Mouse (Mus musculus) limb, embryonic 11.5 days (tissue): Measurements from ENCODE around the gene Sftpd. TPM values are rescaled to one million over a fixed set of nuclear protein-coding genes. Genes with fewer than 3 reads are reported as not detected.

Experiments used
- ATAC-seq: fragments of 200-750 bp; cut with Nextera tagmentation; 2 replicates; pipeline ENCODE4 v1.8.0; 2017; ENCODE audit warnings: low read depth; ENCODE audit not compliant: insufficient number of reproducible peaks, low FRiP score, low TSS enrichment
- DNase-seq: peaks from one replicate; pipeline ENCODE4 v3.0.0-alpha.2; 2015; ENCODE audit warnings: low spot score
- H3K27ac ChIP-seq: fragments of 300-500 bp; sonication (generic); replicated peaks from 2 replicates; pipeline ENCODE4 v1.5.1; 2014; ENCODE audit warnings: low read depth, mild to moderate bottlenecking, low read length
- H3K27me3 ChIP-seq: fragments of 300-500 bp; sonication (generic); 2 replicates; pipeline ENCODE4 v1.6.1; 2014; ENCODE audit warnings: mild to moderate bottlenecking, low read length, mixed read lengths; ENCODE audit not compliant: control insufficient read depth, insufficient read depth
- H3K36me3 ChIP-seq: fragments of 300-500 bp; sonication (generic); 2 replicates; pipeline ENCODE4 v1.6.1; 2014; ENCODE audit warnings: mild to moderate bottlenecking, low read length, moderate library complexity, mixed read lengths; ENCODE audit not compliant: control insufficient read depth, insufficient read depth
- H3K4me1 ChIP-seq: fragments of 300-500 bp; sonication (generic); 2 replicates; pipeline ENCODE4 v1.6.1; 2014; ENCODE audit warnings: low read length, mixed read lengths; ENCODE audit not compliant: control insufficient read depth, insufficient read depth
- H3K4me2 ChIP-seq: fragments of 300-500 bp; sonication (generic); 2 replicates; pipeline ENCODE4 v1.6.1; 2014; ENCODE audit warnings: low read depth, mild to moderate bottlenecking, moderate library complexity; ENCODE audit not compliant: severe bottlenecking
- H3K4me3 ChIP-seq: fragments of 300-500 bp; sonication (generic); 2 replicates; pipeline ENCODE4 v1.5.1; 2014; ENCODE audit warnings: low read depth, low read length
- H3K9ac ChIP-seq: fragments of 300-500 bp; sonication (generic); 2 replicates; pipeline ENCODE4 v1.6.1; 2014; ENCODE audit warnings: mild to moderate bottlenecking, low read length
- H3K9me3 ChIP-seq: fragments of 300-500 bp; sonication (generic); 2 replicates; pipeline ENCODE4 v1.6.1; 2016; ENCODE audit warnings: low read length; ENCODE audit not compliant: control insufficient read depth
- WGBS: fragments of 180-500 bp; shearing (Covaris S2); extraction: QIAGEN DNeasy Blood & Tissue Kit; methylation state at CpG from one replicate; pipeline ENCODE4 v1.1.7; 2014; 5-methylcytosine and 5-hydroxymethylcytosine counted together
- polyA plus RNA-seq: library from polyadenylated mRNA; unstranded; fragments of >200 nt; fragmentation: Nextera tagmentation; extraction: Ambion mirVana; gene quantifications from 2 replicates; pipeline ENCODE4 v1.2.1, GENCODE M21; 2014

The Sftpd gene
- not detected in 2 replicates for polyA plus RNA-seq

DNA sequence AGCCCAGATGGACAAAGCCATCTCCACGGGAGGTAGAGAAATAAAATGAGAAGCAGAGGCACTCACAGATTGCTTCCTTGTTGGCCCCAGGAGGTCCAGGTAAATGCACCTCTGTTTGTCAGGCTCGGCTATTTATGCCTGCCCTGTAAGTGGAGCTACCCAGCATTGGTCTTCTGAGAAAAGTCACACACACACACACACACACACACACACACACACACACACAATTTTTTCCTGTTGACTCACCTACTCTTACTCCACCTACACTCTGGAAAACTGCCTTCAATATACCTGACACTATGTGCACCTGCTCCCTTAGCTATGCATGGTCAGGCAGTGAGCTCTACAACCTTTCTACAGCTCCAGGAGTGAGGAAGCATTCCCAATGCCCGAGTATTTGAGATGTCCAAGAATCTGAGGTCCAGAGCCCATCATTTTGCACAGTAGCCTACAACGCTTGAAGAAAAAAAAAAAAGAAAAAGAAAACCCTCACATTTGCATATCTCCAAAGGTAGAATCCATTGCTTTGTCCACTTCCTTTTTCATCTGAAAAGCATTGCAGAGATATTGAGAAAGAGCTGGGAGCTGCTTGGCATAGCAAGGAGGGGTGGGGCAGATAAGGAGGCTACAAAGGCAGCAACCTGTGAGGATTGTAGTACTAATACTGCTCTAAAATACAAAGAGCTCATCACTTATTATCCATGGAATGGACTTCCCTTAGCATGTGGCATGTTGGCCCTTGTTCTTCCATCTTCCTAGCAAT, at the start of gene Sftpd:
TSS of gene Sftpd (minus strand) at position 91 of the 763 bp plus-strand sequence.
- 75% methylated on average over 4 of the region's 4 CpGs for WGBS
- H3K27me3 ChIP-seq: no peaks in the 10 kb centered on the region
- DNase-seq: no peak

DNA sequence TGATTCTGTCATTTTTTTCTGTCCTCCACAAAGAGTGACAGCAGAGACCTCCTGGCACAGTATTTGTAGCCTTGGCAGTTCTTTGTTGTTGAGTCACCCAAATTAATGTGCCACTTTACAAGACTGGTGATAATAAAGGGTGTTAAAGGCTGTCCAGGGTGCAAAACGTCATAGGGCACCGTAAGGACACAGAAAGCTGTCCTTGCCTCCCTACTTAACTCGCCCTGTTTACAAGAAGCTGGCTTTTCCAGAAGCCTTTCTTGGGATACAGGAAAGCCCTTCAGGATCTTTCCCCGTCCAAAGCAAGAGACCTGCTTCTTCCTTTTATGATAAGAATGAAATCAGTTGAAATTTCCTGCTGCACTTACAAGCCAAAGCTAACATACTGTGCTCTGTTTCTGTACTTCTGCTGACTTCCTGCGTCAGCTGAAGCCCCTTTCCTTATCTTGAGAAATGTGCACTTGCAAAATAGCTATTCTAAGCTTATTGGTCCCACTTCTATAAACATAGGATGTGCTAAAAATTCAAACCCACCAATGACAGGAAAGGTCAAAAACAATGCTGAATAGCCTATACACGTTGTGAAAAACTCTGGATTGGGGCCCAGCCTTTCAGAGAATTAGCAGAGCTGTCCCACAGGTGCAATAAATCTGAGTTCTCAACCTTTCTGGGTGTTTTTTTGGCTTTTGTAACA, 13.2 kb upstream of the Sftpd start:
- H3K4me1 ChIP-seq: no peaks in the 10 kb centered on the region
- H3K4me3 ChIP-seq: no peak overlapping the region
- no peak overlapping the region for H3K27ac ChIP-seq
- H3K4me2 ChIP-seq: no peak overlapping the region
- ATAC-seq (no peak), DNase-seq (no peak)
- H3K9me3 ChIP-seq: no peaks in the 10 kb centered on the region
- H3K36me3 ChIP-seq: no peaks in the 10 kb centered on the region
- 62% methylated on average over 6 of the region's 6 CpGs for WGBS
- H3K27me3 ChIP-seq: no peaks in the 10 kb centered on the region
- H3K9ac ChIP-seq: no peak overlapping the region

More for the DNA sequence above, at the start of gene Sftpd:
- ATAC-seq: no peak
- H3K36me3 ChIP-seq: no peaks in the 10 kb centered on the region
- no peak within 1 kb of the TSS for H3K4me3 ChIP-seq
- H3K9me3 ChIP-seq: no peaks in the 10 kb centered on the region
- no peaks in the 10 kb centered on the region for H3K4me1 ChIP-seq
- H3K4me2 ChIP-seq: no peak within 1 kb of the TSS
- H3K9ac ChIP-seq: no peak within 1 kb of the TSS
- no peak within 1 kb of the TSS for H3K27ac ChIP-seq

DNA sequence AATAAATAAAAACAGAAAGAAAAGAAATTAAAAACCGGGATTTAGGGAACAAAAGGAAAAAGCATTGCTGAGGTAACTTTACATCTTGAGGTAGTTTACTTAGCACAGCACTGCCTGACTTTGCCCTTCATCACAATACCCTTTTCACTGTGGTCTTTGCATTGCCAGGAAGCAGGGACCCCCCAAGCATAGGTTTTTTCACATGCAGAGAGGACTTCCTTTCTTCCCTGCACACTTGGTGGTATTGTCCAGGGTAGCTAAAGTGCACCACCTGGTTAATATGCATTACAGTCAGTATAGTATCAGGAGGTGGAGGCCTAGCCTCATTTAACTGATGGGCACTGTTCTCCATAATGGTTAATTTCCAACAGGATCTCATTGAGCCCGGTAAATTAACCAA, 4.5 kb upstream of the Sftpd start:
- Histone ChIP-seq H3K36me3 (no peaks in the 10 kb centered on the region), H3K9ac (no peak overlapping the region), H3K27ac (no peak overlapping the region), H3K4me3 (no peak overlapping the region), H3K4me1 (no peaks in the 10 kb centered on the region), H3K4me2 (no peak overlapping the region), H3K27me3 (no peaks in the 10 kb centered on the region), H3K9me3 (peaks cover 5% of the 10 kb centered on the region; the same call in 1 of the 2 replicates)
- DNase-seq: no peak
- no peak for ATAC-seq
- WGBS: 79% methylated on average over 2 of the region's 2 CpGs

DNA sequence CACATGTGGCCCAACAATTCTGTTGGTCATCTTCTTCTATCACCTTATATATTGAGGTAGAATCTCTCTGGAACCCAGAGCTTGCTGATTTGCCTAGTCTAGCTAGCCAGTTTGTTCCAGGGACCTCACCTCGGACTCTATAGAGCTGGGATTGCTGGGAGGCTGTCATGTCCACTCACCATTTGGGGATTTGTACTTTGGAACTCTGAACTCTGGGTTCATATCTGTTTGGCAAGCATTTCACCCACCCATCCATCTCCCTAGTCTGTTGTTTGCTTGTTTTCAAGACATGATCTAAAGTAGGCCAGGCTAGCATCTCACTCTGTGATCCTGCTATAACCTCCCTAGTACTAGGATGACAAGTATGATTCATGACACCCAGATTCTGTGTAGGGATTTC, 10.1 kb downstream of the Sftpd start:
- Histone ChIP-seq H3K36me3 (no peaks in the 10 kb centered on the region), H3K27me3 (no peaks in the 10 kb centered on the region), H3K27ac (no peak overlapping the region), H3K4me2 (no peak overlapping the region), H3K4me1 (no peaks in the 10 kb centered on the region), H3K4me3 (no peak overlapping the region), H3K9ac (no peak overlapping the region), H3K9me3 (no peaks in the 10 kb centered on the region)
- DNase-seq: no peak
- 74% methylated on average over 1 of the region's 1 CpGs for WGBS
- no peak for ATAC-seq

DNA sequence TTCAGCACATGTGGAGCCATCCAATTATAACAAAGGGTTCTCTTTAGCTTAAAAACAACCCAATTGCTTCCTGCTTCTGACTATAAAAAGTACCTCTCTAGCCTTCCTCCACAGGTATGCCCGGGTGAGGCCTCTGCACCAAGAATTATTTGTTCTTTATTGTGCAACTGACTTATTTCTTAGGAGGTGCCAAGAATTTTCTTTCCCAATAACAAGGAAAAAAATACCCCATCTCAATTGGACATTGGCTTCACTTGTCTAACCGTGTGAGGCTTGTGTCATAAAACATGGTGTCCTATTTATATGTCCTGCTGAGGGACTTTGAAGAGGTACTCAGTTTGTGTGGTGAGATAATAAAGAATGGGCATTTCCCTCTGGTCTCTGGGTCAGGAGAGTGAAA, 14.4 kb downstream of the Sftpd start:
- ATAC-seq: no peak
- Histone ChIP-seq H3K27ac (no peak overlapping the region), H3K4me3 (no peak overlapping the region), H3K27me3 (no peaks in the 10 kb centered on the region), H3K36me3 (no peaks in the 10 kb centered on the region), H3K4me1 (no peaks in the 10 kb centered on the region), H3K9me3 (no peaks in the 10 kb centered on the region), H3K4me2 (no peak overlapping the region), H3K9ac (no peak overlapping the region)
- WGBS: 82% methylated on average over 2 of the region's 2 CpGs
- no peak for DNase-seq

DNA sequence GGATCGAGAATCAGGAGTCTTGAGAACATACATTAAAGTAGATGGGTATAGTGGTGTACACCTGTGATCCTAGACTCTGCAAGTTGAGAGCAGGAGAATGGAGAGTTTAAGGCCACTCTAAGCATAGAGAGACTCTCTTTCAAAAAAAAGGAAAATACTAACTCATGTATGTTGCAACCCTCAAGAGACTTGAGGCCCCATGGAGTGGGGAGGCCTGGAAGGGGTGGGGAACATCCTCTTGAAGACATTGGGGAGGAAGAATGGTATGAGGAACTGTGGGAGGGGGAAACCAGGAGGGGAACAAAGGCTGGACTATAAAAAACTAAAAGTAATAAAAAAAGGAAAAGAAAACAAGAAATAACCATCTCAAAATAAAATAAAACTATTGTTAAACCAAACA, 16.4 kb downstream of the Sftpd start:
- Histone ChIP-seq H3K4me1 (no peaks in the 10 kb centered on the region), H3K4me3 (no peak overlapping the region), H3K27me3 (no peaks in the 10 kb centered on the region), H3K9ac (no peak overlapping the region), H3K4me2 (no peak overlapping the region), H3K27ac (no peak overlapping the region), H3K36me3 (no peaks in the 10 kb centered on the region), H3K9me3 (no peaks in the 10 kb centered on the region)
- WGBS: 91% methylated on average over 1 of the region's 1 CpGs
- no peak for DNase-seq
- no peak for ATAC-seq

DNA sequence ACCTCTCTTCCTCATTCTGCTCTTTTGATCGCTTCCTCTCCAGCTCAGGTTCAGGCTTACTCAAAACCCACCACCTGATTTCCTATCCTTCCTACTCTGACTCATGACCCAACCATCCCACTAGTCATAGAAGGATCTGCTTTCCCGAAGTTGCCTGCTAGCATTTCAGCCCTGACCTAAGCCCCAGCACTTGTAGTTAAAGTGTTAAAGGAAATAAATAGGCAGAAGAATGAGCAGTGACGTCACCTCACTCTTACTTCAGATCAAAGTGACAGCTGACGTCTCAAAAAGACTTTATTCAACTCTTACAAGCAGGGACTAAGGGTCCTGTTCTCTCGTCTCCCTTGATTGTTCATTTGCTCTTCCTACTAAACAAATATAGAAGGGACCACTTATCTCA, 17.7 kb downstream of the Sftpd start:
- Histone ChIP-seq H3K9me3 (no peaks in the 10 kb centered on the region), H3K9ac (no peak overlapping the region), H3K27ac (no peak overlapping the region), H3K4me1 (no peaks in the 10 kb centered on the region), H3K4me2 (no peak overlapping the region), H3K4me3 (no peak overlapping the region), H3K36me3 (no peaks in the 10 kb centered on the region), H3K27me3 (no peaks in the 10 kb centered on the region)
- 64% methylated on average over 5 of the region's 5 CpGs for WGBS
- DNase-seq (no peak), ATAC-seq (no peak)

DNA sequence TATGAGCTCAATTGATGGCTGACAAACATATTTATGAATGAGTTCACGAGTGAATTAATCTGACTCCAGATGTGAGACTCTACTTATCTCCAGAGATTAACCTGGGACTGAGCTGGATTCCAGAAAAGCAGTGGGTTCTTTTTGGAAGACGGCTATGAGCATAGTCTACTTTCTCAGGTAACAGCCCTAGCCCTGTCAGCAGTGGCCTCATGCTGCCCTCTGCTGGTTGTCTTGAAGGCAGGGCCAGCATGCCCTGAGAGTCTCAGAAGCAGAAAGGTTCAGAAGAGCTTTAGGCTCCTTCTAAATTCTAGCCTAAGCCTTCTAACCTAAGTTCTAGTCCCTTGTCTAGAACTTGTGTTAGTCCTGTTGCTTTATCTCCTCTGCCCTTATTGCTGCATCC, 22.3 kb downstream of the Sftpd start:
- H3K27ac ChIP-seq: no peak overlapping the region
- no peaks in the 10 kb centered on the region for H3K27me3 ChIP-seq
- no peak overlapping the region for H3K4me3 ChIP-seq
- WGBS: 21% methylated on average over 2 of the region's 2 CpGs
- H3K4me1 ChIP-seq: no peaks in the 10 kb centered on the region
- H3K4me2 ChIP-seq: no peak overlapping the region
- DNase-seq: peak; percentile 57
- no peaks in the 10 kb centered on the region for H3K9me3 ChIP-seq
- no peak for ATAC-seq
- no peak overlapping the region for H3K9ac ChIP-seq
- H3K36me3 ChIP-seq: no peaks in the 10 kb centered on the region
